Mouse (Mus musculus) bone marrow macrophage, adult 2 months (primary cell): ENCODE measurements around the gene Nudt1.
A peak's percentile ranks its signal among the peaks of the same experiment; 100 is the strongest.

Experiments
- CTCF ChIP-seq: IDR thresholded peaks from 2 replicates; pipeline ENCODE4 v1.5.1; 2012; ENCODE audit warnings: low read depth, mild to moderate bottlenecking, low read length, moderate library complexity
- POLR2A ChIP-seq: IDR thresholded peaks from 2 replicates; pipeline ENCODE4 v1.6.1; 2012; ENCODE audit warnings: mild to moderate bottlenecking, low read depth, low read length, borderline replicate concordance

GRCm38 (mm10) chr5:140336680-140337079, 15.2 kb downstream of the Nudt1 start:
- peak; percentile 54 for TF ChIP-seq CTCF
- TF ChIP-seq POLR2A: no peak
